Mouse (Mus musculus): ENCODE results near the gene Asah2. TPM values are rescaled to one million over a fixed set of nuclear protein-coding genes. Genes with fewer than 3 reads are reported as not detected.

The Asah2 gene
- polyA plus RNA-seq, 1 experiment from 2014 or later: 1.5 TPM

GRCm38 (mm10) chr19:31960434-31960833 lies 147.6 kb downstream of the Asah2 start:
- H3K4me1 ChIP-seq: no peaks in the 10 kb centered on the region
- H3K9me3 ChIP-seq: no peaks in the 10 kb centered on the region
- no peak overlapping the region for H3K4me3 ChIP-seq
- H3K9ac ChIP-seq: no peak overlapping the region
- no peaks in the 10 kb centered on the region for H3K27me3 ChIP-seq
- ATAC-seq (ENCODE audit: low FRiP score, low read depth): no peak
- no peak overlapping the region for H3K4me2 ChIP-seq (replicated peaks)
- WGBS: 82% methylated on average over 2 of the region's 2 CpGs
- no peak overlapping the region for H3K27ac ChIP-seq
- H3K36me3 ChIP-seq: no peaks in the 10 kb centered on the region

GRCm38 (mm10) chr19:31956359-31956758 lies 151.7 kb downstream of the Asah2 start:
- Histone ChIP-seq H3K4me3 (no peak overlapping the region), H3K4me2 (replicated peaks) (no peak overlapping the region), H3K9ac (no peak overlapping the region), H3K27me3 (no peaks in the 10 kb centered on the region), H3K36me3 (no peaks in the 10 kb centered on the region), H3K4me1 (no peaks in the 10 kb centered on the region), H3K27ac (no peak overlapping the region), H3K9me3 (no peaks in the 10 kb centered on the region)
- ATAC-seq (ENCODE audit: low FRiP score, low read depth): no peak
- 76% methylated on average over 2 of the region's 2 CpGs for WGBS

DNA sequence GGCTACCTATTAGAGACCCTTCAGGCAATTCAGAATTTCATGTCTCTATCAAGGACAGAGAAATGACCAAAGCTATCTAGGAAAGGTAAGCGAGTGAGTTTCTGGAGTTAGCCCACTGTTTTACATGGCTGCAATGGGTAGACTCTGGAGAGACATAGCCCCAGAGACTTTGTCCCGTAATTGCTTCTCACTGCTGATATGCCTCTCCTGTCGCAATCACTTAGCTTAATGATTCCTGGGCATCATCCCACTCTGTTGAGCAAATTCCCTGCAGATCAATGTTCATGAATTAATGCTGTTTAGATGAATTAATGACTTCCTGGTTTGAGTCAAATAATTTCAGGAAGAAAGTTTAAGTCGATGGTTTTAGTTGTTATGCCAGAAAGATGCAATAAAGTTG lies 153.3 kb downstream of the Asah2 start:
- Histone ChIP-seq H3K27me3 (no peaks in the 10 kb centered on the region), H3K4me3 (no peak overlapping the region), H3K4me2 (replicated peaks) (no peak overlapping the region), H3K27ac (no peak overlapping the region), H3K9ac (no peak overlapping the region), H3K36me3 (no peaks in the 10 kb centered on the region), H3K9me3 (no peaks in the 10 kb centered on the region), H3K4me1 (no peaks in the 10 kb centered on the region)
- no peak for ATAC-seq (ENCODE audit: low FRiP score, low read depth)
- 87% methylated on average over 4 of the region's 4 CpGs for WGBS

- no peak overlapping the region for H3K4me3 ChIP-seq
- WGBS: 38% methylated on average over 4 of the region's 4 CpGs
- H3K27me3 ChIP-seq: no peaks in the 10 kb centered on the region
- H3K36me3 ChIP-seq: no peaks in the 10 kb centered on the region
- ATAC-seq (ENCODE audit: low FRiP score, low read depth): no peak
- H3K9me3 ChIP-seq: no peaks in the 10 kb centered on the region
- H3K4me1 ChIP-seq: no peaks in the 10 kb centered on the region
- no peak overlapping the region for H3K27ac ChIP-seq
- no peak overlapping the region for H3K4me2 ChIP-seq (replicated peaks)
- no peak overlapping the region for H3K9ac ChIP-seq
Measured at GRCm38 (mm10) chr19:31954267-31954666, 153.7 kb downstream of the Asah2 start.

DNA sequence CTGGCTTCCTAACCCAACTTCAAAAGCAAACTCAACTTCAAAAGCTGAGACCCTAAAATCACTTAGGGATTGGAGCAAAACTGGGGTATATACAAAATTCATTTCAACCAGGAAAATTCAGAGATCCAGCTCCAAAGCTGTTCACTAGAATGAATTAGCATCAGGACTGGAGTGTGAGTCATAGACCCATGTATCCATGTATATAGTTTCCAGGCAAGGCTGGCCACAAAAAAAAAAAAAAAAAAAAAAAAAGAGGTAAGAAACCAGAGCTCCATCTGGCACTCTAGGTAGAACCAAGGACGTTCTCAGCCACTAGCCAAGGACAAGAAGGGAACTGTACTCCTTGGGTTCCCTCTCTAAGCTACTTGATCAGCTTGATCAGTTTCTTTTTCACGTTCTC lies 154.2 kb downstream of the Asah2 start:
- Histone ChIP-seq H3K9ac (no peak overlapping the region), H3K4me2 (replicated peaks) (no peak overlapping the region), H3K36me3 (no peaks in the 10 kb centered on the region), H3K4me1 (no peaks in the 10 kb centered on the region), H3K27ac (no peak overlapping the region), H3K4me3 (no peak overlapping the region), H3K27me3 (no peaks in the 10 kb centered on the region), H3K9me3 (no peaks in the 10 kb centered on the region)
- WGBS: 39% methylated on average over 2 of the region's 2 CpGs
- no peak for ATAC-seq (ENCODE audit: low FRiP score, low read depth)

GRCm38 (mm10) chr19:31950793-31951489 lies 157.1 kb downstream of the Asah2 start:
- no peak overlapping the region for H3K9ac ChIP-seq
- ATAC-seq (ENCODE audit: low FRiP score, low read depth): no peak
- no peaks in the 10 kb centered on the region for H3K4me1 ChIP-seq
- H3K4me2 ChIP-seq (replicated peaks): no peak overlapping the region
- 75% methylated on average over 7 of the region's 7 CpGs for WGBS
- no peaks in the 10 kb centered on the region for H3K9me3 ChIP-seq
- no peaks in the 10 kb centered on the region for H3K36me3 ChIP-seq
- no peak overlapping the region for H3K4me3 ChIP-seq
- H3K27me3 ChIP-seq: no peaks in the 10 kb centered on the region
- H3K27ac ChIP-seq: no peak overlapping the region

Other genes starting within 250 kb of the Asah2 start
- gene A1cf, start 239.4 kb downstream of the Asah2 start, polyA plus RNA-seq (2015; fragmentation: Nextera tagmentation; extraction: Ambion mirVana): not detected in 2 replicates